Mouse (Mus musculus) thymus, adult 2 months (tissue): Measurements from ENCODE around the gene Avpr1b.

Experiments
- CTCF ChIP-seq: fragments of 200-500 bp; IDR thresholded peaks from 2 replicates; pipeline ENCODE4 v1.5.1; 2012; ENCODE audit warnings: mild to moderate bottlenecking, control low read depth, low read length, moderate library complexity, borderline replicate concordance; ENCODE audit not compliant: control insufficient read depth, poor library complexity, insufficient read depth; ENCODE audit errors: extremely low read depth
- POLR2A ChIP-seq: fragments of 200-500 bp; IDR thresholded peaks from 2 replicates; pipeline ENCODE4 v1.6.1; 2012; ENCODE audit warnings: mild to moderate bottlenecking, low read length, control low read depth, moderate library complexity; ENCODE audit not compliant: control insufficient read depth, poor library complexity, insufficient read depth; ENCODE audit errors: extremely low read depth

DNA sequence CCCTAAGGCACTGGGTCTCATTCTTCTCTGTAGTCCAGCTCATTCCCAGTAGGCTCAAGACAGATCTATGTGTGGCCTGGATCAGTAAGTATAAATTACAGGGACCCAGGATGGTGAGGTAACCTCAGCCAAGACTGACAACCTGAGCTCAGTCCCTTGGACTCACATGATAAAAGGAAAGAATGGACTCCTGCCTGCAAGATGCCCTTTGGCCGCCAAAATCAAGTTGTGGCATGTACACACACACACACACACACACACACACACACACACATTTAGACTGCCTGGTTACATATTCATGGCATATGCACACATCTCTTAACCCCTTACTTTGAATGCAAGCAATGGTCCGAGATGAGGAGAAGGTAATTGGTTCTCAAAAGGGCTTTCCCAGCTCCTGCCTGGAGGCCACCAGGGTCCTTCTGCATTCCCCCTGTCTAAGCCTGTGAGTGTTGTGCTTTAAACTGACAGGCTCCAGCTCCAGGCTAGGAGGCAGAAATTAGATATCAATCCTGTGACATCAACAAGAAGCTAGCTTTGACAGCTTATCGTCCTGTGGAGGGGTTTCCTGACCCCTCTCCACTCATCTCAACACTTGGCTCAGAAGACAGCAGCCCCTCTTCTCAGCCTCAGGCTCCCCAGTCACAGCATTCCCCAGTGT lies 25.3 kb downstream of the Avpr1b start:
- TF ChIP-seq CTCF (no peak), POLR2A (no peak)
